Comparison of ENCODE assay signal across 17 mouse cellular contexts in genomic region chr6:71420848-71421247, GRCm38 (mm10). TPM values are rescaled to one million over a fixed set of nuclear protein-coding genes. Genes with fewer than 3 reads are reported as not detected.
"Had no signal": no experiment of that assay in that cellular context is flagged by ENCODE, and none has a peak within 500 bp of the region (broad histone marks: within the 10 kb centered on the region; RNA-seq: fewer than 3 reads in every experiment).

No protein-coding gene starts in this region.

- H3K9me3 ChIP-seq: limb, embryonic 10.5 days; liver, embryonic 12.5 days; lung, embryonic 15.5 days; midbrain, embryonic 12.5 days; neural tube, embryonic 13.5 days had no signal

- H3K4me1 ChIP-seq: liver, embryonic 12.5 days; midbrain, embryonic 12.5 days; neural tube, embryonic 13.5 days had no signal

- H3K27me3 ChIP-seq: liver, embryonic 12.5 days; lung, embryonic 15.5 days; midbrain, embryonic 12.5 days; neural tube, embryonic 13.5 days had no signal

- H3K36me3 ChIP-seq: midbrain, embryonic 12.5 days had no signal

- H3K9ac ChIP-seq: hindbrain, embryonic 14.5 days; liver, embryonic 12.5 days; lung, embryonic 15.5 days; midbrain, embryonic 12.5 days; neural tube, embryonic 13.5 days had no signal

- DNase-seq: lung, postnatal 14 days; retina, postnatal 1 day; thymus, postnatal 4 days had no signal

- H3K4me3 ChIP-seq: limb, embryonic 10.5 days; liver, embryonic 12.5 days; lung, embryonic 15.5 days; midbrain, embryonic 12.5 days; neural tube, embryonic 13.5 days had no signal

- H3K4me2 ChIP-seq: hindbrain, embryonic 14.5 days; liver, embryonic 12.5 days; lung, embryonic 15.5 days; midbrain, embryonic 12.5 days; neural tube, embryonic 13.5 days had no signal

- H3K27ac ChIP-seq: hindbrain, embryonic 14.5 days; limb, embryonic 10.5 days; liver, embryonic 12.5 days; lung, embryonic 15.5 days; midbrain, embryonic 12.5 days; neural tube, embryonic 13.5 days had no signal

- ATAC-seq: liver, embryonic 12.5 days; midbrain, embryonic 16.5 days had no signal

RNA-seq across cellular contexts. Expression of gene Cd8a, which starts 47.6 kb away (rescaled TPM):
- total RNA-seq: layer of hippocampus, adult 8-10 months; layer of hippocampus, postnatal 14 days; left cerebral cortex, adult 18-20 months; left cerebral cortex, postnatal 14 days; megakaryocyte-erythroid progenitor cell, adult 5-6 weeks had no signal
- polyA plus RNA-seq: hindbrain, embryonic 14.5 days; limb, embryonic 10.5 days; liver, embryonic 12.5 days; liver, embryonic 16.5 days; midbrain, embryonic 12.5 days; midbrain, embryonic 16.5 days; neural tube, embryonic 13.5 days; stomach, embryonic 16.5 days had no signal
